Mouse (Mus musculus) megakaryocyte, embryonic 14.5 days (primary cell): ENCODE measurements around the gene Smyd3.

Experiments
- FLI1 ChIP-seq: IDR thresholded peaks from 2 replicates; pipeline ENCODE4 v1.6.1; 2012; ENCODE audit warnings: low read length, inconsistent platforms, mixed read lengths
- GATA1 ChIP-seq: IDR thresholded peaks from 3 replicates; pipeline ENCODE4 v1.6.1; 2012; ENCODE audit warnings: mixed read lengths, low read length, inconsistent platforms, borderline replicate concordance

- TF ChIP-seq GATA1 (no peak), FLI1 (no peak)
Measured at GRCm38 (mm10) chr1:179261496-179261966, 256.3 kb downstream of the Smyd3 start.
